15 mouse cellular contexts compared by ENCODE assay signal in genomic region chr11:8639007-8639718, GRCm38 (mm10). TPM values are rescaled to one million over a fixed set of nuclear protein-coding genes. Genes with fewer than 3 reads are reported as not detected.
DNase-seq lines count a peak whose midpoint lies in the region; ATAC-seq lines count a peak whose summit lies in the region.
"Had no signal": no experiment of that assay in that cellular context is flagged by ENCODE, and none has a peak within 500 bp of the region (broad histone marks: within the 10 kb centered on the region; RNA-seq: fewer than 3 reads in every experiment).

No protein-coding gene starts in this region.

- 28% methylated on average over 6 of the region's 6 CpGs for WGBS in heart, embryonic 14.5 days
- WGBS in stomach, embryonic 14.5 days, result 72% methylated on average over 6 of the region's 6 CpGs

- no peaks in the 10 kb centered on the region for H3K36me3 ChIP-seq in heart, embryonic 14.5 days (ENCODE audit: control insufficient read depth, insufficient read depth, low read length)
- no peaks in the 10 kb centered on the region; the same call in 1 of the 2 replicates for H3K36me3 ChIP-seq in stomach, embryonic 14.5 days (ENCODE audit: control insufficient read depth, insufficient read depth, low read length)
- H3K36me3 ChIP-seq: hindbrain, embryonic 15.5 days; liver, embryonic 15.5 days; neural tube, embryonic 15.5 days had no signal

- no peaks in the 10 kb centered on the region for H3K27me3 ChIP-seq in heart, embryonic 14.5 days (ENCODE audit: control insufficient read depth, insufficient read depth, low read length)
- H3K27me3 ChIP-seq in stomach, embryonic 14.5 days (ENCODE audit: control insufficient read depth, insufficient read depth, low read length), result no peaks in the 10 kb centered on the region
- H3K27me3 ChIP-seq: hindbrain, embryonic 15.5 days; liver, embryonic 15.5 days; neural tube, embryonic 15.5 days had no signal

- H3K9ac ChIP-seq in heart, embryonic 14.5 days (ENCODE audit: low read length), result no peak overlapping the region; the same call in 1 of the 2 replicates
- H3K9ac ChIP-seq in stomach, embryonic 14.5 days (replicated peaks; ENCODE audit: low read depth, low read length), result no peak overlapping the region
- H3K9ac ChIP-seq: hindbrain, embryonic 15.5 days; liver, embryonic 15.5 days; neural tube, embryonic 15.5 days had no signal

- ATAC-seq in heart, embryonic 14.5 days (ENCODE audit: insufficient number of reproducible peaks, insufficient read depth, low FRiP score, low read depth), result no peak
- ATAC-seq in stomach, embryonic 14.5 days (ENCODE audit: insufficient number of reproducible peaks, insufficient read depth, low FRiP score, low read depth), result no peak

- peak overlapping the region; percentile 24; the same call in 1 of the 2 replicates for H3K4me2 ChIP-seq in heart, embryonic 14.5 days (ENCODE audit: low read length)
- no peak overlapping the region for H3K4me2 ChIP-seq in stomach, embryonic 14.5 days (replicated peaks; ENCODE audit: low read depth, low read length)
- H3K4me2 ChIP-seq: hindbrain, embryonic 15.5 days; liver, embryonic 15.5 days; neural tube, embryonic 15.5 days had no signal

- H3K4me3 ChIP-seq in heart, embryonic 14.5 days (ENCODE audit: control insufficient read depth in 1 of 2, insufficient read depth in 1 of 2, low read depth in 1 of 2, low read length in 2 of 2), result no peak overlapping the region
- no peak overlapping the region for H3K4me3 ChIP-seq in stomach, embryonic 14.5 days (ENCODE audit: low read depth, low read length)
- H3K4me3 ChIP-seq: gastrocnemius, adult 2 months; hindbrain, embryonic 15.5 days; liver, embryonic 15.5 days; neural tube, embryonic 15.5 days had no signal

- no peaks in the 10 kb centered on the region for H3K9me3 ChIP-seq in heart, embryonic 14.5 days (ENCODE audit: control insufficient read depth, low read length)
- H3K9me3 ChIP-seq in stomach, embryonic 14.5 days (ENCODE audit: control insufficient read depth, low read depth, low read length), result no peaks in the 10 kb centered on the region
- H3K9me3 ChIP-seq: hindbrain, embryonic 15.5 days; liver, embryonic 15.5 days; neural tube, embryonic 15.5 days had no signal

- DNase-seq in adrenal gland, adult (ENCODE audit: inconsistent age in 2 of 2, low spot score in 1 of 2), result peak; percentile 70 to 85
- DNase-seq in adrenal gland, adult 18-20 months (ENCODE audit: low spot score in 2 of 2), result no peak
- no peak for DNase-seq in heart, adult 9 months (ENCODE audit: low spot score in 2 of 2)
- peak; percentile 45 for DNase-seq in lung, postnatal 10 days
- DNase-seq in lung, postnatal 14 days, result no peak
- DNase-seq in embryo, embryonic 10 days (ENCODE audit: low spot score), result no peak
- DNase-seq: gastrocnemius, adult 2 months; kidney, postnatal 14 days; spleen, adult 18-20 months; thymus, postnatal 14 days had no signal

- H3K27ac ChIP-seq in heart, embryonic 14.5 days (replicated peaks in 1 of 2; ENCODE audit: control insufficient read depth in 1 of 2, insufficient read depth in 1 of 2, low read depth in 2 of 2, low read length in 2 of 2), result peak overlapping the region; percentile 53 to 71
- H3K27ac ChIP-seq in stomach, embryonic 14.5 days (ENCODE audit: low read length), result peak overlapping the region; percentile 33; the same call in 1 of the 2 replicates
- H3K27ac ChIP-seq: gastrocnemius, adult 2 months; hindbrain, embryonic 15.5 days; liver, embryonic 15.5 days; neural tube, embryonic 15.5 days had no signal

- peaks cover 34 to 50% of the 10 kb centered on the region in 2 experiments for H3K4me1 ChIP-seq in heart, embryonic 14.5 days (ENCODE audit: control insufficient read depth in 2 of 2, insufficient read depth in 2 of 2, low read length in 2 of 2)
- H3K4me1 ChIP-seq in stomach, embryonic 14.5 days (ENCODE audit: control insufficient read depth, insufficient read depth, low read length), result peaks cover 31% of the 10 kb centered on the region
- H3K4me1 ChIP-seq: neural tube, embryonic 15.5 days had no signal

RNA-seq across cellular contexts. Expression of gene Tns3, which starts 25.2 kb away (rescaled TPM):
- 10 to 100 TPM; 48.3 to 51.5 TPM for total RNA-seq in adrenal gland, adult 18-20 months (2021)
- 9.3 and 14.1 TPM in 2 replicates for polyA plus RNA-seq in heart, embryonic 14.5 days (2014; fragmentation: Nextera tagmentation; extraction: Ambion mirVana)
- 29.7 and 31.2 TPM in 2 replicates for polyA plus RNA-seq in stomach, embryonic 14.5 days (2014; fragmentation: Nextera tagmentation; extraction: Ambion mirVana)

Comparison
In these comparisons a context has a peak if more than half of its experiments do, and no peak if none do; other contexts are left out.
1. DNase-seq: peak in adrenal gland, adult (2 of 2) and lung, postnatal 10 days (single experiment); none in adrenal gland, adult 18-20 months (0 of 2), heart, adult 9 months (0 of 2), lung, postnatal 14 days (single experiment) and embryo, embryonic 10 days (single experiment).